Mouse (Mus musculus) heart, embryonic 14.5 days (tissue): ENCODE measurements around the gene Tmem131l. TPM values are rescaled to one million over a fixed set of nuclear protein-coding genes. Genes with fewer than 3 reads are reported as not detected.
"Not testable (repeated sequence)": the region's sequence is repeated elsewhere in the genome, so short reads cannot be mapped to it uniquely, and the experiment has no call there.

Experiments
- ATAC-seq: fragments of 200-750 bp; cut with Nextera tagmentation; 2 replicates; pipeline ENCODE4 v1.8.0; 2017; ENCODE audit warnings: low read depth, moderate TSS enrichment; ENCODE audit not compliant: insufficient number of reproducible peaks, insufficient read depth, low FRiP score
- H3K27ac ChIP-seq, 2 experiments: fragments of 200-500 bp in 1 of 2; fragments of 300-500 bp in 1 of 2; sonication (generic) in 1 of 2; replicated peaks in 1 of 2; 2 replicates each; pipeline ENCODE4 v1.5.1; 2012 to 2014; ENCODE audit warnings: low read depth in 2 of 2, low read length in 2 of 2, control low read depth in 1 of 2, mild to moderate bottlenecking in 1 of 2, mixed read lengths in 1 of 2; ENCODE audit not compliant: control insufficient read depth in 1 of 2, insufficient read depth in 1 of 2
- H3K27me3 ChIP-seq: fragments of 300-500 bp; sonication (generic); 2 replicates; pipeline ENCODE4 v1.6.1; 2014; ENCODE audit warnings: mild to moderate bottlenecking, low read length, control low read depth; ENCODE audit not compliant: control insufficient read depth, insufficient read depth
- H3K36me3 ChIP-seq: fragments of 300-500 bp; sonication (generic); 2 replicates; pipeline ENCODE4 v1.6.1; 2014; ENCODE audit warnings: mild to moderate bottlenecking, control low read depth, low read length, mixed read lengths; ENCODE audit not compliant: control insufficient read depth, insufficient read depth
- H3K4me1 ChIP-seq, 2 experiments: fragments of 200-500 bp in 1 of 2; fragments of 300-500 bp in 1 of 2; sonication (generic) in 1 of 2; 2 replicates each; pipeline ENCODE4 v1.6.1; 2012 to 2014; ENCODE audit warnings: low read length in 2 of 2, control low read depth in 1 of 2, mixed read lengths in 1 of 2; ENCODE audit not compliant: control insufficient read depth in 2 of 2, insufficient read depth in 2 of 2
- H3K4me2 ChIP-seq: fragments of 300-500 bp; sonication (generic); 2 replicates; pipeline ENCODE4 v1.6.1; 2014; ENCODE audit warnings: mild to moderate bottlenecking, low read length
- H3K4me3 ChIP-seq, 2 experiments: fragments of 200-500 bp in 1 of 2; fragments of 300-500 bp in 1 of 2; sonication (generic) in 1 of 2; 2 replicates each; pipeline ENCODE4 v1.5.1; 2012 to 2014; ENCODE audit warnings: low read length in 2 of 2, mild to moderate bottlenecking in 2 of 2, control low read depth in 1 of 2, low read depth in 1 of 2, moderate library complexity in 1 of 2; ENCODE audit not compliant: control insufficient read depth in 1 of 2, insufficient read depth in 1 of 2
- H3K9ac ChIP-seq: fragments of 300-500 bp; sonication (generic); 2 replicates; pipeline ENCODE4 v1.6.1; 2014; ENCODE audit warnings: mild to moderate bottlenecking, low read length
- H3K9me3 ChIP-seq: fragments of 300-500 bp; sonication (generic); 2 replicates; pipeline ENCODE4 v1.6.1; 2016; ENCODE audit warnings: low read length, control low read depth; ENCODE audit not compliant: control insufficient read depth
- WGBS: fragments of 180-500 bp; shearing (Covaris S2); extraction: QIAGEN DNeasy Blood & Tissue Kit; methylation state at CpG from one replicate; pipeline ENCODE4 v1.1.7; 2014; 5-methylcytosine and 5-hydroxymethylcytosine counted together
- polyA plus RNA-seq: library from polyadenylated mRNA; unstranded; fragments of >200 nt; fragmentation: Nextera tagmentation; extraction: Ambion mirVana; gene quantifications from 2 replicates; pipeline ENCODE4 v1.2.1, GENCODE M21; 2014

The Tmem131l gene
- polyA plus RNA-seq, 1 experiment from 2014 or later, result 30.6 TPM

- H3K27me3 ChIP-seq, H3K9ac ChIP-seq, H3K4me2 ChIP-seq, H3K9me3 ChIP-seq, ATAC-seq, H3K27ac ChIP-seq, H3K4me1 ChIP-seq, H3K4me3 ChIP-seq, H3K36me3 ChIP-seq: not testable (repeated sequence)
- 90% methylated on average over 7 of the region's 7 CpGs for WGBS
Measured at GRCm38 (mm10) chr3:83871559-83871958, 168.4 kb downstream of the Tmem131l start.

GRCm38 (mm10) chr3:83869776-83870175 is 170.2 kb downstream of the Tmem131l start:
- Histone ChIP-seq H3K4me2 (no peak overlapping the region), H3K4me3 (no peak overlapping the region), H3K36me3 (no peaks in the 10 kb centered on the region), H3K27me3 (no peaks in the 10 kb centered on the region), H3K9ac (no peak overlapping the region), H3K9me3 (no peaks in the 10 kb centered on the region), H3K27ac (no peak overlapping the region), H3K4me1 (peaks cover 5% of the 10 kb centered on the region in 2 experiments; a peak in 2 of 4 replicates)
- WGBS, result 95% methylated on average over 2 of the region's 2 CpGs
- no peak for ATAC-seq

GRCm38 (mm10) chr3:83867026-83867425 is 172.9 kb downstream of the Tmem131l start:
- not testable (repeated sequence) for H3K4me2 ChIP-seq, H3K27ac ChIP-seq, H3K9ac ChIP-seq, H3K4me3 ChIP-seq, H3K36me3 ChIP-seq, ATAC-seq, H3K9me3 ChIP-seq, H3K27me3 ChIP-seq
- peaks cover 15 to 18% of the 10 kb centered on the region in 2 experiments for H3K4me1 ChIP-seq

- Histone ChIP-seq H3K27me3 (no peaks in the 10 kb centered on the region), H3K4me2 (no peak overlapping the region), H3K27ac (no peak overlapping the region), H3K4me3 (no peak overlapping the region), H3K4me1 (peaks cover 15 to 18% of the 10 kb centered on the region in 2 experiments), H3K9me3 (no peaks in the 10 kb centered on the region), H3K9ac (no peak overlapping the region), H3K36me3 (no peaks in the 10 kb centered on the region)
- no peak for ATAC-seq
- 85% methylated on average over 2 of the region's 2 CpGs for WGBS
Measured at GRCm38 (mm10) chr3:83865216-83865615, 174.8 kb downstream of the Tmem131l start.

- WGBS, result 89% methylated on average over 9 of the region's 9 CpGs
- Histone ChIP-seq H3K36me3 (no peaks in the 10 kb centered on the region), H3K9me3 (no peaks in the 10 kb centered on the region), H3K4me1 (peaks cover 15 to 18% of the 10 kb centered on the region in 2 experiments), H3K4me2 (no peak overlapping the region), H3K27me3 (no peaks in the 10 kb centered on the region), H3K27ac (no peak overlapping the region), H3K9ac (no peak overlapping the region), H3K4me3 (no peak overlapping the region)
- ATAC-seq, result no peak
Measured at GRCm38 (mm10) chr3:83864064-83864548, 175.9 kb downstream of the Tmem131l start.

GRCm38 (mm10) chr3:83862956-83863355 is 177.0 kb downstream of the Tmem131l start:
- WGBS, result 0% methylated on average over 1 of the region's 1 CpGs
- Histone ChIP-seq H3K4me1 (peaks cover 13 to 16% of the 10 kb centered on the region in 2 experiments), H3K27me3 (no peaks in the 10 kb centered on the region), H3K4me3 (no peak overlapping the region), H3K27ac (peak overlapping the region; percentile 74 to 76), H3K9ac (no peak overlapping the region), H3K4me2 (peak overlapping the region; percentile 37), H3K9me3 (no peaks in the 10 kb centered on the region), H3K36me3 (no peaks in the 10 kb centered on the region)
- ATAC-seq, result peak; percentile 67

- Histone ChIP-seq H3K4me1 (peaks cover 11 to 13% of the 10 kb centered on the region in 2 experiments), H3K27me3 (no peaks in the 10 kb centered on the region), H3K9me3 (no peaks in the 10 kb centered on the region), H3K36me3 (no peaks in the 10 kb centered on the region), H3K9ac (no peak overlapping the region), H3K4me2 (no peak overlapping the region), H3K4me3 (no peak overlapping the region), H3K27ac (no peak overlapping the region)
- ATAC-seq, result no peak
- 91% methylated on average over 7 of the region's 7 CpGs for WGBS
Measured at GRCm38 (mm10) chr3:83859595-83859994, 180.4 kb downstream of the Tmem131l start.

- 79% methylated on average over 3 of the region's 3 CpGs for WGBS
- ATAC-seq, result no peak
Measured at GRCm38 (mm10) chr3:83859071-83859470, 180.9 kb downstream of the Tmem131l start.

More at GRCm38 (mm10) chr3:83859071-83859470, 180.9 kb downstream of the Tmem131l start:
- no peaks in the 10 kb centered on the region for H3K36me3 ChIP-seq
- H3K27ac ChIP-seq, result no peak overlapping the region
- no peak overlapping the region for H3K4me3 ChIP-seq
- H3K4me2 ChIP-seq, result no peak overlapping the region
- peaks cover 11 to 13% of the 10 kb centered on the region in 2 experiments for H3K4me1 ChIP-seq
- no peaks in the 10 kb centered on the region for H3K27me3 ChIP-seq
- no peaks in the 10 kb centered on the region for H3K9me3 ChIP-seq
- no peak overlapping the region for H3K9ac ChIP-seq
